Mouse (Mus musculus) midbrain, embryonic 10.5 days (tissue): Measurements from ENCODE around the gene Rnf144a. TPM values are rescaled to one million over a fixed set of nuclear protein-coding genes. Genes with fewer than 3 reads are reported as not detected.
A peak's percentile ranks its signal among the peaks of the same experiment; 100 is the strongest.

Experiments used
- DNase-seq: peaks from one replicate; pipeline ENCODE4 v3.0.0-alpha.2; 2017; ENCODE audit warnings: low spot score
- H3K27ac ChIP-seq: fragments of 300-500 bp; sonication (generic); replicated peaks from 2 replicates; pipeline ENCODE4 v1.5.1; 2016; ENCODE audit warnings: mild to moderate bottlenecking
- H3K27me3 ChIP-seq: fragments of 300-500 bp; sonication (generic); 2 replicates; pipeline ENCODE4 v1.6.1; 2016; ENCODE audit warnings: low read depth, mild to moderate bottlenecking; ENCODE audit not compliant: poor library complexity, severe bottlenecking
- H3K36me3 ChIP-seq: fragments of 300-500 bp; sonication (generic); 2 replicates; pipeline ENCODE4 v1.6.1; 2016; ENCODE audit warnings: mild to moderate bottlenecking, moderate library complexity
- H3K4me1 ChIP-seq: fragments of 300-500 bp; sonication (generic); 2 replicates; pipeline ENCODE4 v1.6.1; 2016
- H3K4me3 ChIP-seq: fragments of 300-500 bp; sonication (generic); 2 replicates; pipeline ENCODE4 v1.5.1; 2016; ENCODE audit warnings: mild to moderate bottlenecking, moderate library complexity
- H3K9me3 ChIP-seq: fragments of 300-500 bp; sonication (generic); replicated peaks from 2 replicates; pipeline ENCODE4 v1.6.1; 2016; ENCODE audit warnings: mild to moderate bottlenecking
- WGBS: fragments of 180-500 bp; shearing (Covaris S2); methylation state at CpG from one replicate; pipeline ENCODE4 v1.1.7; 2016; 5-methylcytosine and 5-hydroxymethylcytosine counted together
- polyA plus RNA-seq: library from polyadenylated mRNA; unstranded; fragments of >200 nt; fragmentation: Nextera tagmentation; extraction: Ambion mirVana; gene quantifications from 2 replicates; pipeline ENCODE4 v1.2.1, GENCODE M21; 2016

The Rnf144a gene
- polyA plus RNA-seq, result 35.5 and 35.6 TPM in 2 replicates

DNA sequence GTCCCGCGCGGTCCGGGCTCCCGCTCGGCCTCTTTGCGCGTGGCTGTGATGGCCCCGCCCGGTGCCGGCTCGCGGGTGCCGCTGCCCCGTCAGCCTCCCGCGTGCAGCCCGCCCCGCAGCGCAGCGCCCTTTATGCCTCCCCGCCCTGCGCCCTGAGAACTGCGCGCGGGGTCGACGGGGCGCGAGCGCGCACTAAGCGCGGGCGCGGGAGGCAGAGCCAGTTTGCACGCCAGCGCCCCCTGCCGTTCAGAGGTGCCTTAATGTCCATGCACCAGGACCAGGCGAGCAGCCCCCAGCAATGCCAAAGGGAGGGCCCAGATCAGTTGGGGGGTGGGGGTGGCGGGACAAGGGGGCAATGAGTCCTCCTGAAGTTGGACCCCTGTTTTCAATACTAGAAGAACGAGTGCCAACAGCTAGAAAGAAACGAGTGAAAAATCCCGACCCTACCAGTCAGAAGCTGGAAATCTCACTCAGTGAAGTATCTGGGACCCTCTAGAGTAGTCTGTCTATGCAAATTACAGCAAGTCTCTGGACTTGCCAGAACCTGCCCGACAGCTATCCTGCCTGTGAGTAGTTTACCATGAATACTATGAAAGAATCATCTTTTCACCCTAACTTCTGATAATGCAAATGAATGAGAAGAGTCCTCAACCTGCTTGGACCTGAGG is at the start of gene Rnf144a:
Rnf144a (minus strand) TSS at position 151 of the 668 bp plus-strand sequence.
- Histone ChIP-seq H3K4me3 (peak within 1 kb of the TSS; percentile 97), H3K36me3 (peaks cover 18% of the 10 kb centered on the region), H3K9me3 (no peaks in the 10 kb centered on the region), H3K4me1 (peaks cover 48% of the 10 kb centered on the region), H3K27me3 (no peaks in the 10 kb centered on the region; the same call in 1 of the 2 replicates), H3K27ac (peak within 1 kb of the TSS; percentile 99)
- DNase-seq, result peak; percentile 90
- WGBS, result 1% methylated on average over 45 of the region's 45 CpGs

- H3K36me3 ChIP-seq, result no peaks in the 10 kb centered on the region
- H3K4me1 ChIP-seq, result peaks cover 8% of the 10 kb centered on the region; the same call in 1 of the 2 replicates
- no peak overlapping the region for H3K27ac ChIP-seq
- 78% methylated on average over 2 of the region's 2 CpGs for WGBS
- no peak for DNase-seq
- H3K4me3 ChIP-seq, result no peak overlapping the region
- no peaks in the 10 kb centered on the region for H3K9me3 ChIP-seq
- H3K27me3 ChIP-seq, result no peaks in the 10 kb centered on the region
Observed at GRCm38 (mm10) chr12:26460091-26460490, 45.0 kb upstream of the Rnf144a start.

DNA sequence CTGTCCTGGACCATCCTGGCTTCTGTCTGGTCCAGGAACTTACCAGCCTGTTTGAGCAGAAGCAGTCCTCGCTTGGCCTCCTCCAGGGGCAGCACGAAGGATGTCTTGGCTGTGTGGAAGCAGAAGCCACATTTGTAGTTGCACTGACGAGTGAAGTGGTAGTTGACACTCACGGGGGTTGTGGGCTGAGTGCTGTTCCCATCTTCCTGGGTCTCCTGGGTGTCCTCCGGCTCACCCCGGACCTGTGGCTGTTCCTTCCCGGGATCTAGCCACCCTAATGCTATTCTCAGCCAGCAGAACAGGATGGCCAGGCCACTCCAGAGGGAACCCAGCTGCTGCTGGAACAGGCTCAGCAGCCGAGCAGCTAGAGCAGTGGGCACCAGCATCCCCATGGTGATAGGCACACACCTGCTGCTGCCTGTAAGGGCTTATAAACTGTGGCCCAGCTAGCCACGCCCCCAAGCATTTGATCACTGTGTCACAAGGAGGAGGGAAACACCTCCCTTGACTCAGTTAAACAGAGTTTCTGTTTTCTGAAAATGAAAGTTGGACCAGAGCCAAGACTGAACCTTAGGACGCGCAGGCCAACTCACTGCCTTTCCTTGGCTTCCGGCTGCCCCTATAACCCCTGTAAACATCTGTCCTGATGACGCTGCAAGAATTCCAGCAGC is 41.1 kb upstream of the Rnf144a start, which contains the start of gene Rsad2:
Rsad2 (minus strand) TSS at position 425 of the 671 bp plus-strand sequence.
- H3K9me3 ChIP-seq, result no peaks in the 10 kb centered on the region
- H3K27me3 ChIP-seq, result no peaks in the 10 kb centered on the region
- H3K4me1 ChIP-seq, result peaks cover 8% of the 10 kb centered on the region; the same call in 1 of the 2 replicates
- H3K36me3 ChIP-seq, result no peaks in the 10 kb centered on the region
- no peak for DNase-seq
- no peak within 1 kb of the TSS for H3K27ac ChIP-seq
- H3K4me3 ChIP-seq, result no peak within 1 kb of the TSS
- 60% methylated on average over 13 of the region's 13 CpGs for WGBS

GRCm38 (mm10) chr12:26454682-26455081 is 39.6 kb upstream of the Rnf144a start:
- Histone ChIP-seq H3K9me3 (no peaks in the 10 kb centered on the region), H3K4me1 (peaks cover 8% of the 10 kb centered on the region; the same call in 1 of the 2 replicates), H3K4me3 (no peak overlapping the region), H3K27ac (no peak overlapping the region), H3K36me3 (no peaks in the 10 kb centered on the region), H3K27me3 (no peaks in the 10 kb centered on the region)
- WGBS, result 73% methylated on average over 5 of the region's 5 CpGs
- DNase-seq, result no peak

GRCm38 (mm10) chr12:26452951-26453350 is 37.9 kb upstream of the Rnf144a start:
- Histone ChIP-seq H3K27me3 (no peaks in the 10 kb centered on the region), H3K27ac (no peak overlapping the region), H3K9me3 (no peaks in the 10 kb centered on the region), H3K4me3 (no peak overlapping the region), H3K4me1 (peaks cover 8% of the 10 kb centered on the region; the same call in 1 of the 2 replicates), H3K36me3 (no peaks in the 10 kb centered on the region)
- WGBS, result 78% methylated on average over 4 of the region's 4 CpGs
- DNase-seq, result no peak

GRCm38 (mm10) chr12:26451150-26451549 is 36.1 kb upstream of the Rnf144a start:
- H3K4me3 ChIP-seq, result no peak overlapping the region
- no peaks in the 10 kb centered on the region for H3K9me3 ChIP-seq
- H3K4me1 ChIP-seq, result peaks cover 5% of the 10 kb centered on the region; the same call in 1 of the 2 replicates
- H3K36me3 ChIP-seq, result no peaks in the 10 kb centered on the region
- no peaks in the 10 kb centered on the region for H3K27me3 ChIP-seq
- no peak overlapping the region for H3K27ac ChIP-seq
- 55% methylated on average over 1 of the region's 1 CpGs for WGBS
- DNase-seq, result no peak

DNA sequence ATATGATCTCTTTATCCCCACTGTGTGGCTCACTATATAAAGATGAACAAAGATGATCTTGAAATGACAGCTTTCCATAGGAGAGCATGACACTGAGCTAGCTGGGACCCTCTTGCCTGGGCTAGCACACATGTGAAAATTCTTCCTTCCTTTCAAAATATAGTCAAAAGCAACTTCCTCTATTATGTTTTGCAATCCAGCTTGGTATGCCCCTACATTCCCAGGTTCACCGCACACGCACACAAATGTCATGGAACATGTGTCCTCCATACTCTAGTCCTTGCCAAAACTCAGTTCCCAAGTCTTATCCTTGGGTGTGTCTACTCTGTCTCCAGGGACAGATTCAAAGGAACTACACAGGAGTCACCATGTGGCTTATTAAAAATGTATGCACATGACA is 34.4 kb upstream of the Rnf144a start:
- no peaks in the 10 kb centered on the region for H3K36me3 ChIP-seq
- no peaks in the 10 kb centered on the region for H3K9me3 ChIP-seq
- 94% methylated on average over 2 of the region's 2 CpGs for WGBS
- H3K27me3 ChIP-seq, result no peaks in the 10 kb centered on the region
- no peaks in the 10 kb centered on the region for H3K4me1 ChIP-seq
- no peak overlapping the region for H3K4me3 ChIP-seq
- H3K27ac ChIP-seq, result no peak overlapping the region
- DNase-seq, result no peak

DNA sequence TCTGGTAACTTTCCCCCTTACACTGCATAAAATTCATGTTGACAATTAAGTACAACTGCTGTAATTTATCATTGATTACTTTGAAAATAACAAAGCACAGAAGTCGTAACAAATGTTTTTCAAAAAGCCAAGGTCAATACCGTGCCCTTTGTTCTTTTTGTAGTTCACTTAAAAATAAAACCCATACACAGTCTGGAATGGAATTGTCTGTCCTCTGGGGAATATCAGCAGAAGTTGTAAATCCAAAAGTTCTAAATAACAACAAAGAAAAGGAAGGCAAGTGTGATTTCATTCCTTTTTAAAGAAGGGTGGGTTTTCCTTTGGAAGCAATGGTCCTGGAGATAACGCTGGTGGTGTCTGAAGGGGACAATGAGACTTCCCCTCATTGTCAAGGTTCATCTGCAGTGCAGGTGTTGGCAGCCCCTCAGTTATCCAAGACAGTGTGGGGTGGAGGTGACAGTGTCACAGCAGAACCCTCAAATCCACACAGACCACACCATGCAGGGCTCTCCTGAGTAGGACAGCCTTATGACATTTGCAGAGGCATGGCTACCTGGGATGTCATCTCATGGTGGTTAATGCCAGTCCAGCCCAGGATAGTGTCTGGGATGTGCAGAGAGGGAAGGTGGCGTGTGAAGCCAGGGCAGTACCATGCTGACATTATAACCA is 31.5 kb upstream of the Rnf144a start:
- Histone ChIP-seq H3K4me1 (no peaks in the 10 kb centered on the region), H3K36me3 (no peaks in the 10 kb centered on the region), H3K27ac (no peak overlapping the region), H3K9me3 (no peaks in the 10 kb centered on the region), H3K4me3 (no peak overlapping the region), H3K27me3 (no peaks in the 10 kb centered on the region)
- 84% methylated on average over 4 of the region's 4 CpGs for WGBS
- no peak for DNase-seq

DNA sequence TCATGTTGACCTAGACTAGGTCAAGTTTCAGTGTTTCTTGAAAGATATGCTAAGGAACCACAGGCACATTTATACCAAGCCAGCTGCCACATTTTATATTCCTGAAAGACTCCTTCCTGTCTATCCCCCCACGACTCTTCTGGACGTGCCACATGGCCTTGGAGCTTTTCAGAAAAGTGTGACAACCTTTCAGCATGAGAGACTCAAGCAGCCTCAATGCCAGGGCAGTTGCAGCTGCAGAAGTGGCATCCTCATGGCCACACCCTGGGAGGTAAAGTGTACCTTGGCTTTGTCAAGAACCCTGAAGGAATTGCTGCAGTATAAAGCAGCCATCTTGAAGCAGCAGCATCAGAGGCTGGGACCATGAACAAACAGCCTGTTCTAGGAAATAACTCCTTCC is 29.5 kb upstream of the Rnf144a start:
- no peak for DNase-seq
- WGBS, result 91% methylated on average over 2 of the region's 2 CpGs
- H3K36me3 ChIP-seq, result no peaks in the 10 kb centered on the region
- H3K4me1 ChIP-seq, result no peaks in the 10 kb centered on the region
- H3K4me3 ChIP-seq, result no peak overlapping the region
- H3K9me3 ChIP-seq, result no peaks in the 10 kb centered on the region
- H3K27ac ChIP-seq, result no peak overlapping the region
- no peaks in the 10 kb centered on the region for H3K27me3 ChIP-seq

GRCm38 (mm10) chr12:26444054-26444453 is 29.0 kb upstream of the Rnf144a start:
- DNase-seq, result peak; percentile 50
- Histone ChIP-seq H3K4me1 (no peaks in the 10 kb centered on the region), H3K9me3 (no peaks in the 10 kb centered on the region), H3K27me3 (no peaks in the 10 kb centered on the region), H3K27ac (no peak overlapping the region), H3K36me3 (no peaks in the 10 kb centered on the region), H3K4me3 (no peak overlapping the region)
- WGBS, result under 1% methylated on average over 2 of the region's 2 CpGs

- no peak overlapping the region for H3K4me3 ChIP-seq
- no peaks in the 10 kb centered on the region for H3K27me3 ChIP-seq
- H3K36me3 ChIP-seq, result no peaks in the 10 kb centered on the region
- WGBS, result 86% methylated on average over 3 of the region's 3 CpGs
- H3K4me1 ChIP-seq, result no peaks in the 10 kb centered on the region
- no peaks in the 10 kb centered on the region for H3K9me3 ChIP-seq
- no peak overlapping the region for H3K27ac ChIP-seq
- DNase-seq, result no peak
Observed at GRCm38 (mm10) chr12:26439366-26439765, 24.3 kb upstream of the Rnf144a start.

GRCm38 (mm10) chr12:26437950-26438349 is 22.9 kb upstream of the Rnf144a start:
- no peak overlapping the region for H3K4me3 ChIP-seq
- no peak for DNase-seq
- H3K4me1 ChIP-seq, result no peaks in the 10 kb centered on the region
- no peaks in the 10 kb centered on the region for H3K9me3 ChIP-seq
- no peak overlapping the region for H3K27ac ChIP-seq
- WGBS, result 87% methylated on average over 3 of the region's 3 CpGs
- H3K27me3 ChIP-seq, result no peaks in the 10 kb centered on the region
- no peaks in the 10 kb centered on the region for H3K36me3 ChIP-seq

GRCm38 (mm10) chr12:26436334-26436733 is 21.3 kb upstream of the Rnf144a start:
- H3K27me3 ChIP-seq, result no peaks in the 10 kb centered on the region
- no peak overlapping the region for H3K4me3 ChIP-seq
- no peak overlapping the region for H3K27ac ChIP-seq
- no peaks in the 10 kb centered on the region for H3K36me3 ChIP-seq
- no peaks in the 10 kb centered on the region for H3K9me3 ChIP-seq
- WGBS, result 88% methylated on average over 4 of the region's 4 CpGs
- no peak for DNase-seq
- no peaks in the 10 kb centered on the region for H3K4me1 ChIP-seq
